Comparison of ENCODE assay signal across 8 mouse cellular contexts in the genomic region with DNA sequence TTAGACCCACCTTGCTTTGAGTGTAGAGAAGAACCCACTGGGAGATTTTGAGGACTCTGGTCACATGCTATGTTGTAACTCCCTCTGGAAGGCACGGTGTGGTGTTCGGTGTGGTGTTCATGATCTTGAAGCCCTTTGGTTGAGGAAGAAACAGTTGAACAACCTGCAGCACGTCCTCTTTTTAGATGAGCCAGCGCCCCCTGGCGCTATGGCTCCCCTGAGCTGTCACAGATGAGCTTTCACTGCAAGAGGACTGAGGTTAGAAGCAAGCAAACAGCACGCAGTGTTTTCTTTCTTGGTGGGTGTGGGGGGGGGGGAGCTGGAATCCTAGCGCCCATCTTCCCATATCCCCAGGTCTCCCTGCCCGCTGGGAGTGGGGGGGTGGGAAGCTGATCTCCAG.
DNase-seq lines count a peak whose midpoint lies in the region; ATAC-seq and TF ChIP-seq lines count a peak whose summit lies in the region.

No protein-coding gene starts in this region.

- WGBS in kidney, embryonic 16.5 days: 15% methylated on average over 8 of the region's 8 CpGs
- WGBS in lung, adult 2 months: 18% methylated on average over 8 of the region's 8 CpGs

- no peaks in the 10 kb centered on the region for H3K9me3 ChIP-seq in kidney, embryonic 16.5 days (ENCODE audit: low read length)

- peaks cover 27% of the 10 kb centered on the region for H3K27me3 ChIP-seq in kidney, embryonic 16.5 days (ENCODE audit: insufficient read depth, low read length)

- H3K4me1 ChIP-seq in kidney, embryonic 16.5 days (ENCODE audit: insufficient read depth, low read length): peaks cover 12% of the 10 kb centered on the region
- H3K4me1 ChIP-seq in lung, adult 2 months (ENCODE audit: control insufficient read depth, insufficient read depth, low read length): no peaks in the 10 kb centered on the region

- H3K36me3 ChIP-seq in kidney, embryonic 16.5 days (ENCODE audit: insufficient read depth, low read length): no peaks in the 10 kb centered on the region

- no peak for ATAC-seq in kidney, embryonic 16.5 days (ENCODE audit: low FRiP score, low TSS enrichment)
- no peak for ATAC-seq in CD4-positive, CD25-positive, alpha-beta regulatory T cell, adult 4 months

- no peak for TF ChIP-seq POLR2A in lung, adult 2 months (IDR thresholded peaks at IDR 0.05; ENCODE audit: borderline replicate concordance, extremely low read depth, low read depth, low read length)

- H3K4me2 ChIP-seq in kidney, embryonic 16.5 days (replicated peaks; ENCODE audit: low read depth, low read length): no peak overlapping the region

- peak; percentile 19 for DNase-seq in kidney, adult 11 months
- DNase-seq in cerebellum, adult 8-10 months: peak; percentile 17
- DNase-seq in frontal cortex, postnatal 36 days (ENCODE audit: low spot score in 2 of 2): peak; percentile 64 to 67
- peak; percentile 61 to 69 for DNase-seq in kidney, postnatal 25 days
- peak; percentile 37 for DNase-seq in lung, adult 2 months
- DNase-seq in retina, adult 2 months (ENCODE audit: low read depth, low spot score): peak; percentile 13

- H3K9ac ChIP-seq in kidney, embryonic 16.5 days (replicated peaks; ENCODE audit: low read length): no peak overlapping the region

- H3K27ac ChIP-seq in kidney, embryonic 16.5 days (ENCODE audit: low read length): no peak overlapping the region

- no peak overlapping the region for H3K4me3 ChIP-seq in kidney, embryonic 16.5 days (ENCODE audit: low read length)
- H3K4me3 ChIP-seq in lung, adult 2 months (replicated peaks; ENCODE audit: extremely low read depth, low read depth, low read length): no peak overlapping the region

- TF ChIP-seq CTCF in lung, adult 2 months (IDR thresholded peaks at IDR 0.05; ENCODE audit: insufficient read depth, low read length): peak; percentile 65

Comparison
In these comparisons a context has a peak if more than half of its experiments do, and no peak if none do; other contexts are left out.
1. DNase-seq: peak in every context shown above with its lines; median percentile 66 in frontal cortex, postnatal 36 days; 65 in kidney, postnatal 25 days; 37 in lung, adult 2 months; 19 in kidney, adult 11 months; 17 in cerebellum, adult 8-10 months; 13 in retina, adult 2 months.